Mouse (Mus musculus) ES-E14 (cell line): ENCODE measurements at regions not wholly inside any gene's neighbourhood (a gene's known extent, or its start where the extent isn't known, plus 50 kb on each side); places are given as distances from the start of the nearest gene placed in this dataset.

Source experiments
- CHD2 ChIP-seq: IDR thresholded peaks from 2 replicates; pipeline ENCODE4 v1.6.1; 2014; ENCODE audit warnings: mild to moderate bottlenecking, low read depth, low read length, inconsistent platforms
- HCFC1 ChIP-seq: IDR thresholded peaks from 2 replicates; pipeline ENCODE4 v1.6.1; 2012; ENCODE audit warnings: low read length, inconsistent platforms, borderline replicate concordance; ENCODE audit not compliant: insufficient read depth
- MAFK ChIP-seq: IDR thresholded peaks from 2 replicates; pipeline ENCODE4 v1.6.1; 2014; ENCODE audit warnings: mild to moderate bottlenecking, low read depth, low read length, inconsistent platforms; ENCODE audit not compliant: insufficient read depth

GRCm38 (mm10) chr14:39638776-39639175 is 165.9 kb upstream of the Nrg3 start:
- no peak for TF ChIP-seq MAFK
- TF ChIP-seq CHD2, result no peak
- no peak for TF ChIP-seq HCFC1
